Mouse (Mus musculus): ENCODE results near the gene C9. TPM values are rescaled to one million over a fixed set of nuclear protein-coding genes. Genes with fewer than 3 reads are reported as not detected.

The C9 gene
- polyA plus RNA-seq (2012; rRNA removed) = not detected in 2 replicates

GRCm38 (mm10) chr15:6445135-6445534, at the start of gene C9:
TSS of gene C9 (plus strand) at chr15:6445327.
- DNase-seq = no peak
- no peak for TF ChIP-seq CTCF (IDR thresholded peaks at IDR 0.05; ENCODE audit: insufficient read depth, low read length)
- no peak for TF ChIP-seq POLR2A (IDR thresholded peaks at IDR 0.05; ENCODE audit: borderline replicate concordance, extremely low read depth, low read depth, low read length)
- no peaks in the 10 kb centered on the region for H3K4me1 ChIP-seq (ENCODE audit: control insufficient read depth, insufficient read depth, low read length)
- H3K4me3 ChIP-seq (replicated peaks; ENCODE audit: extremely low read depth, low read depth, low read length) = no peak within 1 kb of the TSS
- 54% methylated on average over 2 of the region's 2 CpGs for WGBS

DNA sequence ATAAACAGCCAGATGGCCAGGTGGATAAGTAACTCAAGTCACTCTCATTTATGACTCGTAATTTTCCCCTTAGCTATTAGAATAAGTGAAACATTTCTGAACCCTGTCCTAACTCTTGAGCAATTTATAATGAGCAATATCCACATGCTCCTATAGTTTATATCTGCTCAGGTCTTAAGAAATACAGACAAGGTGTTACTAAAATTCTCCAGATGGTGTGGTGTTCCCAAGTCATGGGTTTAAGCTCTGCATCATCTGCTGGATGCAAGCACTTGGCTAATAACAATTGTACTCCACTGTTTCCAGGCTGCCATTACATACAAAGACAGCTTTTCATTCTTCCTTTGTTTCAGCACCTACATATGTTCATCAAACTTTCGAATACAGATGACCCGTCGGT, 46.9 kb upstream of the C9 start:
- H3K4me1 ChIP-seq (ENCODE audit: control insufficient read depth, insufficient read depth, low read length) = no peaks in the 10 kb centered on the region
- no peak overlapping the region for H3K4me3 ChIP-seq (replicated peaks; ENCODE audit: extremely low read depth, low read depth, low read length)
- WGBS = 84% methylated on average over 4 of the region's 4 CpGs
- no peak for DNase-seq
- no peak for TF ChIP-seq POLR2A (IDR thresholded peaks at IDR 0.05; ENCODE audit: borderline replicate concordance, extremely low read depth, low read depth, low read length)
- TF ChIP-seq CTCF (IDR thresholded peaks at IDR 0.05; ENCODE audit: insufficient read depth, low read length) = no peak

- Histone ChIP-seq H3K4me3 (replicated peaks; ENCODE audit: extremely low read depth, low read depth, low read length) (no peak overlapping the region), H3K4me1 (ENCODE audit: control insufficient read depth, insufficient read depth, low read length) (no peaks in the 10 kb centered on the region)
- no peak for DNase-seq
- no peak for TF ChIP-seq CTCF (IDR thresholded peaks at IDR 0.05; ENCODE audit: insufficient read depth, low read length)
- TF ChIP-seq POLR2A (IDR thresholded peaks at IDR 0.05; ENCODE audit: borderline replicate concordance, extremely low read depth, low read depth, low read length) = no peak
- 84% methylated on average over 6 of the region's 6 CpGs for WGBS
These were observed 46.2 kb upstream of the C9 start for GRCm38 (mm10) chr15:6398881-6399280.

DNA sequence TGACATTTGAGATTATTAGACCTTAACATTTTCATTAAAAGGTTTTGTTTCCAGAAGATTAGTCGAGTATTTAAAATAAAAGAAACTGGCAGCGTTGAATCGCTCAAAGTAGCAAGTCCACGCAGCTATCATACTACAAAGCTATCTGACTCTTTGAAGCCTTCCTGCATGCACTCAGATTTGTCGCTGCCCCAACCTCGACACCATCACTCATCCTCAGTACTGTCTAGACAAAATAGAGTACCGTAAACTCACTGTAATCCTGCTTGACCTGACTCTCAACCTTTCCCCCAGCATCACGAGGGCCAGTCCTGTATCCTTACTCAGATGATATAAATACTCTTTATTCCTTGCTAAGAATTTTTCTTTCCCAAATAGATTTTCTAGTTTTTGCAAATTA, 45.0 kb upstream of the C9 start:
- WGBS = 69% methylated on average over 8 of the region's 8 CpGs
- no peak for DNase-seq
- H3K4me3 ChIP-seq (replicated peaks; ENCODE audit: extremely low read depth, low read depth, low read length) = no peak overlapping the region
- H3K4me1 ChIP-seq (ENCODE audit: control insufficient read depth, insufficient read depth, low read length) = no peaks in the 10 kb centered on the region
- TF ChIP-seq CTCF (IDR thresholded peaks at IDR 0.05; ENCODE audit: insufficient read depth, low read length) = no peak
- TF ChIP-seq POLR2A (IDR thresholded peaks at IDR 0.05; ENCODE audit: borderline replicate concordance, extremely low read depth, low read depth, low read length) = no peak

DNA sequence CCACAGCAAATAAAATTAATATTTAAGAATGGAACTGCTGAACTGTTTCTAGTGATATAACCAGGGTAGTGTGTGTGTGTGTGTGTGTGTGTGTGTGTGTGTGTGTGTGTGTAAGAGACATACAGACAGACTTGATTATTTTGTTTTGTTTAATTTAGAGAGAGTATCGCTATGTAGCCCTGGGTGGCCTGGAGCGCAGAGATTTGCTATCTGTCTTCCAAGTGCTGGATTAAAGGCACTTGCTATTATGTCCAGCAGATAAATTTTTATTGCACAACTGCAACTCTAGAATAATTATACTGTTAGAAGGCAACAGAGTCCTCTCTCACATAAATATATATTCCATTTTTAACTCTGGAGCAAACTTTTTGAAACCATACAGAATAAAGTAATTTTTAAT, 42.7 kb upstream of the C9 start:
- 62% methylated on average over 2 of the region's 2 CpGs for WGBS
- 0 out of 2 replicates have a peak, but pooled peaks cover 3% of the 10 kb centered on the region for H3K4me1 ChIP-seq (ENCODE audit: control insufficient read depth, insufficient read depth, low read length)
- TF ChIP-seq POLR2A (IDR thresholded peaks at IDR 0.05; ENCODE audit: borderline replicate concordance, extremely low read depth, low read depth, low read length) (no peak), CTCF (IDR thresholded peaks at IDR 0.05; ENCODE audit: insufficient read depth, low read length) (no peak)
- DNase-seq = no peak
- H3K4me3 ChIP-seq (replicated peaks; ENCODE audit: extremely low read depth, low read depth, low read length) = no peak overlapping the region

DNA sequence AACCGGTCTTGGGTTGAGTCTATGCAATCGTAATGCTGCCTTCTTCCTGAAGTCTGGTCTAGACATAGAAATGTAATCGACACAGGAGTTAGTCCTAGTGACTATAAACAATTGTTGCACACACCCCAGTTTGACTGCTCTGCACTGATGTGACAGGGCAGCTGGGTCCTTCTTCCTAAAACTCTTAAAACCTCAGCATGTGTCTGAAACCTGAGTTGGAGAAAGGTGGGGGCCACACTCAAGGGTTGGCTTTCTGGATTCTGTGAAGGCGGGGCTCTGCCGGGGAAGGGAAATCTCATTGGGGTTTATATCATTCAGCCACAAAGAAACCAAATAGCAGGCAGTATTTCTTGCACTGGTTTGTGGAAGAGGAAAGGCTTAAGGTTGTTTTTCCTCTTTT, 41.0 kb upstream of the C9 start:
- Histone ChIP-seq H3K4me3 (replicated peaks; ENCODE audit: extremely low read depth, low read depth, low read length) (no peak overlapping the region), H3K4me1 (ENCODE audit: control insufficient read depth, insufficient read depth, low read length) (0 out of 2 replicates have a peak, but pooled peaks cover 3% of the 10 kb centered on the region)
- DNase-seq = no peak
- 60% methylated on average over 5 of the region's 5 CpGs for WGBS
- no peak for TF ChIP-seq POLR2A (IDR thresholded peaks at IDR 0.05; ENCODE audit: borderline replicate concordance, extremely low read depth, low read depth, low read length)
- TF ChIP-seq CTCF (IDR thresholded peaks at IDR 0.05; ENCODE audit: insufficient read depth, low read length) = no peak

- TF ChIP-seq CTCF (IDR thresholded peaks at IDR 0.05; ENCODE audit: insufficient read depth, low read length) (no peak), POLR2A (IDR thresholded peaks at IDR 0.05; ENCODE audit: borderline replicate concordance, extremely low read depth, low read depth, low read length) (no peak)
- 84% methylated on average over 6 of the region's 6 CpGs for WGBS
- Histone ChIP-seq H3K4me3 (replicated peaks; ENCODE audit: extremely low read depth, low read depth, low read length) (no peak overlapping the region), H3K4me1 (ENCODE audit: control insufficient read depth, insufficient read depth, low read length) (0 out of 2 replicates have a peak, but pooled peaks cover 3% of the 10 kb centered on the region)
- DNase-seq = no peak
These were observed 38.4 kb upstream of the C9 start for GRCm38 (mm10) chr15:6406771-6407170.

DNA sequence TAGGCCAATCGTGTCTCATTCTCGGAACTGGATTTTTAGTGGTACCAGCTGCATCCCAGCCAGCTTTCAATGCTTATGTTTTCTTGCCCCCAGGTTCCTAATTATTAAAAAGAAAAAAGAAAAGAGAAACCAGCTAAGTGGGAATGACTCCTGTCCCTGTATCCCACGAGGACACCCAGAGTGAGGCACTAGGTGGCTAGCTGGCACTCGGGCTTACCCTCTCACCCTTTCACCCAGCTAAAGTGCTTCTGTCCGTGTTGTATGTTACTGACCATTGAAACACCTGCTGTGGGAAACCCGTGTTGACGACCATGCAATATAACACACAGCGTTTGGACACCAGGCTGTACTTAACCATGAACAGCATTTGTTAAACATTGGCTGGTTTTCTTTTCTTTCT, 36.1 kb upstream of the C9 start:
- Histone ChIP-seq H3K4me1 (ENCODE audit: control insufficient read depth, insufficient read depth, low read length) (0 out of 2 replicates have a peak, but pooled peaks cover 3% of the 10 kb centered on the region), H3K4me3 (replicated peaks; ENCODE audit: extremely low read depth, low read depth, low read length) (no peak overlapping the region)
- TF ChIP-seq CTCF (IDR thresholded peaks at IDR 0.05; ENCODE audit: insufficient read depth, low read length) (no peak), POLR2A (IDR thresholded peaks at IDR 0.05; ENCODE audit: borderline replicate concordance, extremely low read depth, low read depth, low read length) (no peak)
- DNase-seq = no peak
- 79% methylated on average over 8 of the region's 8 CpGs for WGBS

DNA sequence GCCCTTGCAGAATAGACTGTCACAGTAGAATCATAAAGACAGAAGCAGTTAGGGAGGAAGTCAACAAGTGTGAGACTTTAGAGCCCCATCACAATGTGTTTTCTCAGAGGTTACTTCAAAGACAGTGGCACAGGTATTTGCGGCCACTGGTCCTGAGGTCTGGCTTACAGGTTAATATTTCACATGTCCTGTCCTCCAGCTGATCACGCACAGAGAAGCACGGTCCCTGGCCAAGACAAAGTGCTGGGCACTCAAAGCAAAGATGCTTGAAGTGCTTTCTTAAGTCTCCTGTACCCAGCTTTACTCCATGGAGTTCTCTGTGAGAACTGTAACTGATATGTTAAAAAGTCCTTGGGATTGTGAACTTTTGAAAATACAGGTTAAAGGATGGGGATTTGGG, 35.0 kb upstream of the C9 start:
- Histone ChIP-seq H3K4me1 (ENCODE audit: control insufficient read depth, insufficient read depth, low read length) (0 out of 2 replicates have a peak, but pooled peaks cover 3% of the 10 kb centered on the region), H3K4me3 (replicated peaks; ENCODE audit: extremely low read depth, low read depth, low read length) (no peak overlapping the region)
- 73% methylated on average over 3 of the region's 3 CpGs for WGBS
- TF ChIP-seq CTCF (IDR thresholded peaks at IDR 0.05; ENCODE audit: insufficient read depth, low read length) = no peak
- no peak for TF ChIP-seq POLR2A (IDR thresholded peaks at IDR 0.05; ENCODE audit: borderline replicate concordance, extremely low read depth, low read depth, low read length)
- DNase-seq = no peak

- no peak for TF ChIP-seq POLR2A (IDR thresholded peaks at IDR 0.05; ENCODE audit: borderline replicate concordance, extremely low read depth, low read depth, low read length)
- no peak for TF ChIP-seq CTCF (IDR thresholded peaks at IDR 0.05; ENCODE audit: insufficient read depth, low read length)
- 0 out of 2 replicates have a peak, but pooled peaks cover 3% of the 10 kb centered on the region for H3K4me1 ChIP-seq (ENCODE audit: control insufficient read depth, insufficient read depth, low read length)
- H3K4me3 ChIP-seq (replicated peaks; ENCODE audit: extremely low read depth, low read depth, low read length) = no peak overlapping the region
- 58% methylated on average over 6 of the region's 6 CpGs for WGBS
- no peak for DNase-seq
These were observed 33.8 kb upstream of the C9 start for GRCm38 (mm10) chr15:6411334-6411733.
